In genomic region chr6:7199046-7199599, GRCm38 (mm10) we compare ENCODE assay signal across 19 mouse cellular contexts.
"Had no signal": no experiment of that assay in that cellular context is flagged by ENCODE, and none has a peak within 500 bp of the region (broad histone marks: within the 10 kb centered on the region; RNA-seq: fewer than 3 reads in every experiment).

No protein-coding gene starts in this region.

- ATAC-seq: liver, embryonic 12.5 days had no signal

- H3K4me1 ChIP-seq: limb, embryonic 13.5 days; liver, embryonic 12.5 days; liver, embryonic 15.5 days; lung, embryonic 15.5 days; megakaryocyte, embryonic 14.5 days; midbrain, embryonic 12.5 days; stomach, embryonic 15.5 days had no signal

- H3K36me3 ChIP-seq: limb, embryonic 10.5 days; limb, embryonic 13.5 days; liver, embryonic 12.5 days; liver, embryonic 15.5 days; lung, embryonic 15.5 days; midbrain, embryonic 12.5 days; stomach, embryonic 15.5 days had no signal

- H3K27ac ChIP-seq: limb, embryonic 10.5 days; limb, embryonic 13.5 days; liver, embryonic 12.5 days; liver, embryonic 15.5 days; lung, embryonic 15.5 days; midbrain, embryonic 12.5 days; stomach, embryonic 15.5 days had no signal

- H3K4me2 ChIP-seq: limb, embryonic 13.5 days; liver, embryonic 12.5 days; liver, embryonic 15.5 days; lung, embryonic 15.5 days; midbrain, embryonic 12.5 days; stomach, embryonic 15.5 days had no signal

- H3K9me3 ChIP-seq: limb, embryonic 10.5 days; limb, embryonic 13.5 days; liver, embryonic 12.5 days; liver, embryonic 15.5 days; lung, embryonic 15.5 days; midbrain, embryonic 12.5 days; stomach, embryonic 15.5 days had no signal

- H3K27me3 ChIP-seq: limb, embryonic 13.5 days; liver, embryonic 12.5 days; liver, embryonic 15.5 days; lung, embryonic 15.5 days; megakaryocyte, embryonic 14.5 days; midbrain, embryonic 12.5 days; stomach, embryonic 15.5 days had no signal

- H3K4me3 ChIP-seq: limb, embryonic 10.5 days; limb, embryonic 13.5 days; liver, embryonic 12.5 days; liver, embryonic 15.5 days; lung, embryonic 15.5 days; megakaryocyte, embryonic 14.5 days; midbrain, embryonic 12.5 days; stomach, embryonic 15.5 days had no signal

- DNase-seq: kidney, adult 11 months; kidney, adult 8-10 months; kidney, postnatal 14 days; kidney, postnatal 4 days; liver; lung, adult 18-20 months; lung, postnatal 10 days; lung, postnatal 36 days; right cerebral cortex, postnatal 25 days; spleen, adult 18-20 months; thymus, postnatal 25 days had no signal

- H3K9ac ChIP-seq: limb, embryonic 13.5 days; liver, embryonic 12.5 days; liver, embryonic 15.5 days; lung, embryonic 15.5 days; midbrain, embryonic 12.5 days; stomach, embryonic 15.5 days had no signal
